Mouse (Mus musculus) cerebellum, postnatal 14 days (tissue): ENCODE measurements around the gene Nudt17.
"Not testable (repeated sequence)": the region's sequence is repeated elsewhere in the genome, so short reads cannot be mapped to it uniquely, and the experiment has no call there.

Source experiments
- DNase-seq, 2 experiments: peaks; one replicate each; pipeline ENCODE4 v3.0.0; 2021; ENCODE audit warnings: mixed read lengths in 2 of 2

The Nudt17 gene

DNA sequence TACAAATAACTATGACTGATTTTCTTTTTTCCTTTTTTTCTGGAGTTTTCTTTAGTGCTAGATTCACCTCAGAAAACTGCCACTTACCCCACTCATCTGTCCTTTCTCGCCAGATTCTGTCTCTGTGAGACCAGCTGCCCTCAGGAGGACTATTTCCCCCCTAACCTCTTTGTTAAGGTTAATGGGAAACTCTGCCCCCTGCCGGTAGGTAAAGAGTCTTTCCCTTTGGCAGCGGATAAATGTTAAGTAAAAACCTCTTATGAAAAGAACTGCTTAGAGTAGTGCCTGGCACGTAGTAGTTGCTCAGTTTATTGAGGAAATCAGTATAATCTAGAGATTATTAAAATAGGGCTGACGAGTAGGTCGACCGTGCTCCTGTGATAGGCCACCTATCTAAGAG is 8.0 kb downstream of the Nudt17 start:
- peak in 1 of 2 experiments; percentile 69 for DNase-seq

DNA sequence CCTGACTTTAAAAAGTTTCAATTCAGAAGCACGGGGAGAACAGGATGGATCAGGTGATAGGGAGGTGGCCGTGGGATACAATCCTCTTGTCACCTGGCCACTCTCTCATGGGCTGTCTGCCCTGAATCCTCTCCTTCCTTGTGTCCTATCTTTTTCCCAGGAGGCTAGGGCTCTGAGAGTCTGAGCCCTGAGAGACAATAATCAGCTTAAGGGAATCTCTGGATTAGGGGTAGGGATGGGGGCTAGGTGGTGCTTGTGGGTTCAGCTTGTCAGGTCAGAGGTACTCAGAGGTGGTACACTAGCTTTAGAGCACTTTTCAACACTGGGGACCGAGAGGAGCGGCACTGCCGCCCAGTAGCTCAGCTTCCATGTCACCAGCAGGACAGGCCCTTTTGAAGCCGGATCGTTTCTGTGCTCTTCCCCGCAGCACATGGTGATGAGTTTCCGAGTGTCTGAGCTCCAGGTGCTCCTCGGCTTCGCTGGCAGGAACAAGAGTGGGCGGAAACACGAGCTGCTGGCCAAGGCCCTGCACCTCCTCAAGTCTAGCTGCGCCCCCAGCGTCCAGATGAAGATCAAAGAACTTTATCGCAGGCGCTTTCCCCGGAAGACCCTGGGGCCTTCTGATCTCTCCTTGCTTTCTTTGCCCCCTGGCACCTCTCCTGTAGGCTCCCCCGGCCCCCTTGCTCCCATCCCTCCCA is 9.2 kb downstream of the Nudt17 start:
- DNase-seq = peak; percentile 42 to 55

DNA sequence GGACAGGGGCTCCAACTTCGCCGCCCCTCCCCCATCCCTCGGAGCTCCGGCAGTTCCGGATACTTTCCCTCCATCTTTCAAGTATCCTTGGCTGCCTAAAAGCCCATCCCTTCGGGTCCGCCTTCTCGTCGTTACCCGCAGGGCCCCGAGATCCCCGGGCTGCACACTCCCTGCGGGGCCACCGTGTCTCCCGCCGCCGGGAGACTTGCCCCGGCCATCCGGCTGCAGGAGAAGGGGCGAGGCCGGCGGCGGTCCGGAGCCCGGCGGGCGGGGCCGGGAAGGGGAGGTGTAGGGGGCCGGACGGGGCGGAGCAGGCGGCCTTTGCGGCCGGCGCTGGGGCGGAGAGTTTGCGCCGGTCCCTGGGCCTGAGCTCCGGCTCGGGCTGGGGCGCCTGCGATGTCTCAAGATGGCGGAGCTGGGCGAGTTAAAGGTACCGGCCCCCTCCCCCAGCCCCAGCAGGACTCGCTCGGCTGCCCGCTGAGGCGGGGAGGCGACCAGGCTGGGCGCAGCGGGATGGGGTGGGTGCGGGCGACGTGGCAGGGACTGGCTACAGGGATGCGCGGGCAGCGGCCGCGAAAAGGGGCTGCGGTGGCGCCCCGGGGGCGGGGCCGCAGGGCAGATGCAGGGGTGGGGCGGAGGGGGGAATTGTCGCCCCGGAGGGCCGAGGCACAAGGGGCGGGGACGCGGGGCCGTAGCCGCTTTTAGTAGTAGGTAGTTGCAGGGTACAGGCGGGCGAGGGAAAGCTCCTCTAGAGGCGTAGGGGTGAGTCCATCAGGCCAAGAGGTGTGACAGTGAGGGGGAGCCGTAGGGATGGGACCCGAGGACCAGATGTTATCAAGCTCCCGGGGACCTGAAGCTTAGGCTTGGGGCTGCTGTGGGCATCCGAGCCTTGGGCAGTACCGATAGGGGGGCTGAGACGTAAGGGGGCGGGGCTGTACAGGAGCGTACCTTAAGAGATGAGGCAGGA is 11.3 kb downstream of the Nudt17 start:
- DNase-seq = peak; percentile 87 to 91

DNA sequence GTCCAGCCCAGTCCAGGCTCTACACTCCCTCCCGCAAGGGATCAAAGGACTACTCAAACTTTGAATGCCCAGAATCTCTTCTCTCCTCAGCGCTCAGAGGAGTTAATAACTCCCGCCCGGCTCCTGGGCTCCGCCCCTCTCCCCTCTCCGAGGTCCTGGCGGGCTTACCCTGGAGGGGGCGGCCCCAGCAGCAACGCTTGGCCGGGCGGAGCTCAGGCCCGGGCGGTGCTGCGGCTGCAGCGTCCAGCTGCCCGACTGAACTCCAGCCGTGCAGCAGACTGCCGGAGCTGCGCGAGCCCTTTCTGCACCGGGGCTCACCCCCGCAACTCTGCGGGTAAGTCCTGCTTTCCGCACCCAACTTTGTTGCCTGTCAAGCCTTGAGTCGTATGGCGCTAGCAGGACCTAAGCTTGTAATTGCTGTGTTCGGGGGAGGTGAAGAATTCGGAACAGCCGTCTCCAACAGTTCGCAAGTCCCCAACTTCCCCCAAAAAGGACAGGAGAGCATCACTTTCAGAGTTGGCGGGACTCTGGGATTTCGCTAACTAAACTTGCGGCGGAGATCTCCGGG is 12.1 kb downstream of the Nudt17 start, which contains the start of gene Pias3:
Gene Pias3, plus strand, starts transcription at position 187 of the 568 bp plus-strand sequence.
- DNase-seq = peak; percentile 50 to 61

DNA sequence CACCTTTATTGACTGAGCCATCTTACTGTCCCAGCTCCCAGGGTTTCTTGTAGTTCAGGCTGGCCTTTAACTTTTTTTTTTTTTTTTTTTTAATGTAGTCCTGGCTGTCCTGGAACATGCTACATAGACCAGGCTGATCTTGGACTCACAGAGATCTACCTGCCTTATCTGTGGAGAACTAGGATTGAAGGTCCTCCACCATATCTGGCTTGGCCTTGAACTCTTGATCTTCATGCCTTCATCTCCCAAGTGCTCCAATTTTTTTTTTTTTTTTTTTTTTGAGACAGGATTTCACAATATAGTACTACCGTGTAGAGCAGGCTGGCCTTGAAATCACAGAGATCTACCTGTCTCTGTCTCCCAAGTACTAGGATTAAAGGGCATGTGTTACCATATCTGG is 14.8 kb downstream of the Nudt17 start:
- DNase-seq = no peak

DNA sequence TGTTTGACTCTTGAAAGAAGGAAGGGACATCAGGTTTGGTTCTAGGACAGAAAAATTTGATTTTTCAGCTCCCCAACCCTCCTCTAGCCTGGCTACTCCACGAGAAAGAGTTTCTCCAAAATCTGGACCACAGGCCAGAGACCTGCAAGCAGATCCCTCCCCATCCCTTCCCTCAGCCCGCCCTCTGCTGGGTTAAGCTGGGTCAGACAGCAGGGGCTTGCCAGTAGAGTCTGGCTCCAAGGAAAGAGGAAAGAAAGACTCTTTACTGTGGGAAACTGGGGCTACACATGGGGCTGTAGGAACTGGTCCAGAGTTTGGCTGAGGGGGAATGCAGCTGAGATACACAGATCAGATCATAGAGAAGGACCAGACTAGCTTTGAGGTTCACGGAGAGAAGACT is 15.9 kb downstream of the Nudt17 start:
- DNase-seq = peak in 1 of 2 experiments; percentile 70

DNA sequence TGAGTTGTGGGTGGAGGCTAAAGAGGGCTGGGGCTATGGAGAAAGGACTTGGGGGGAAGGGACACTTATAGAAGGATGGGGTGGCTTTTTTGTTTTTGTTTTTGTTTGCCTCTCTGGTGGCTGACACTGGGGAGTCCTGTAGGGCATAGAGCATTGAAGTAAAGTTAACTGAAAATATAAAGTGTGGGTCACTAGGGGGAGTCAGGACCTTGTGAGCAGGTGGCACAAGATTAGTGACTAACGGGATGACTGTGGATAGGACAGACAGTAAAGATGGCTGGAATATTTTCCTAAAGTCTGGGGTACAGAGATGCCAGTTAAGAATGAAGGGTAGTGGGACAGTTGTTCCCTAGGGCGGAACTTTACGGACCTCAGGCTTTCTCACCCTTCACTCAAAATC is 18.1 kb downstream of the Nudt17 start:
- no peak for DNase-seq

DNA sequence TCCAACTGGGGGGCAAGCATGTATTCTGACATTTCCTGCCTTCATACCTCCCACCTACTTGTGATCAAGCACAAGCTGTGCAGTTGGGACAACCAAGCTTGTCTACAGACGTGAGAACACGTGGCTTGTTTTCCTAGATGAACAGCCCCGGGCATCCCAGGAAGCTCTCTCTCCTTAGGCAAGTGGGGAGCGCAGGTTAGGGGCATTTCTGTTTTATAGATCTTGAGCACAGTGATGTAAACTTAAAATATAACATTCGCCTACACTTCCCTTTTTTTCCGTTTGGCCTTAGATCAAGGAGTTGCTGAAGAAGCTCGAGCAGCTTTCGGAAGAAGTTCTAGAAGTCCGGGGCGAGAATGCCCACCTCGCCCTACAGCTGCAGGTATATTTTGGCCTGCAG is 19.5 kb downstream of the Nudt17 start:
- no peak for DNase-seq

DNA sequence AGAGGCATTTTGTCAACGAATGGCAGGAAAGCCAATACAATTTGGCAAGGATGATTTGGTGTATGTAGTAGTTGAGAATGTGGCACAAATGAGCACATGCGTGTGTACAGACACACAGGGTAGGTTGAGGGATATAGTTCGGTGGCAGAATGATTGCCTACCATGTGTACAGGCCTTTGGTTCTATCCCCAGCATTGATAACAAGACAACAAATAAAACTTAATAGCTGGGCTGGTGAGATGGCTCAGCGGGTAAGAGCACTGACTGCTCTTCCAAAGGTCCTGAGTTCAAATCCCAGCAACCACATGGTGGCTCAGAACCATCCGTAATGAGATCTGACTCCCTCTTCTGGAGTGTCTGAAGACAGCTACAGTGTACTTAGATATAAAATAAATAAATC is 22.3 kb downstream of the Nudt17 start:
- not testable (repeated sequence) for DNase-seq

DNA sequence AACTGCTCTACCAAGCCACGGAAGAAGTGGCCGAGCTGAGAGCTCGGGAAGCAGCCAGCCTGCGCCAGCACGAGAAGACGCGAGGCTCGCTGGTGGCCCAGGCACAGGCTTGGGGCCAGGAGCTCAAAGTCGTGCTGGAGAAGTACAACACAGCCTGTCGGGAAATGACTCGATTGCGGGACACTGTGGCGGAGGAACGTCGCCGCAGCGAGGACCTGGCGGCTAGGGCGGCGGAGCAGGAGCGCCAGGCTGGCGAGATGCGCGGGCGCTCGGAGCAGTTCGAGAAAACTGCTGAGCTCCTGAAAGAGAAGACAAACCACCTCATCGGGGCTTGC is 23.6 kb downstream of the Nudt17 start:
- DNase-seq = peak in 1 of 2 experiments; percentile 35

DNA sequence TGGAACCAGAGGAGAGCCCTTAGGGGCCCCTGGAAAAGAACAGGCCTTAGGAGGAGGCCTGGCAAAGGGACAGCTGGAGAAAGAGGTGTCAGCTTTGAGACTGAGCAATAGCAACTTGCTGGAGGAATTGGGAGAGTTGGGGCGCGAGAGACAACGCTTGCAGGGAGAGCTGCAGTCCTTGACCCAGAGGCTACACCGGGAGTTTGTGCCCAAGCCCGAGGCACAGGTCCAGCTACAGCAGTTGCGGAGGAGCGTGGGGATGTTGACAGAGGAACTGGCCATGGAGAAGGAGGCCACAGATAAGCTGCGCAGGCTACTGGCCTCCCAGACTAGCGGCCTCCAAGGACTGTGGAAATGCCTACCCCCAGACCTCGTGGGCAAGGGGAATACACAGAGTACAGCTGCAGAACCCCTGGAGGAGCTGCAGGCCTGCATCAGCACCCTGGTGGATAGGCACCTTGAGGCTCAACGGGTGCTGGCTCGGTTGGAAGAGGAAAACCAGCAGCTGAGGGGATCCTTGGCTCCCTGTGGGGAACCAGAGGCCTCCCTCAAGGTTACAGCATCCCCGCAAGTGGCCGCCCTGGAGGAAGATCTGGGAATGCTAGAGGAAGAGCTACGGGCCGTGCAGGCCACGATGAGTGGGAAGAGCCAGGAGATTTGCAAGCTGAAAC is 24.1 kb downstream of the Nudt17 start:
- no peak for DNase-seq

DNA sequence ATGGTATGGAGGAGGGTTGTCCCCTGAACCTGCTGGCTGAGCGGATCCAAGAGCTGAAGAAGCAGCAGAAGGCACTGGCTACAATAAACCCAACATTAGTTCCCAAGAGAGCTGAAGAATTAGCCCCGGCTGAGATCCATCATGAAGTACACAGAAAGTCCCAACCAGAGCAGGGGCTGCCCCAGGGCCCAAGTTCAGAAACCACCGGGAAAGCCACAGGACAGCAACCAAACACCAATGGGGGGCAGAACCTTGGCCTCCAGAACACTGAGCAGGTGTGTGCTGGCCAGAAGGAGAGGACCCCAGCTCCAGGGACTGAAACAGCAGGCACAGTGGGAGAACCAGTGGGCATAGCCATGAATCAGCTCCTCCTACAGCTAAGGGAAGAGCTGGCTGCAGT is 24.9 kb downstream of the Nudt17 start:
- DNase-seq = no peak

DNA sequence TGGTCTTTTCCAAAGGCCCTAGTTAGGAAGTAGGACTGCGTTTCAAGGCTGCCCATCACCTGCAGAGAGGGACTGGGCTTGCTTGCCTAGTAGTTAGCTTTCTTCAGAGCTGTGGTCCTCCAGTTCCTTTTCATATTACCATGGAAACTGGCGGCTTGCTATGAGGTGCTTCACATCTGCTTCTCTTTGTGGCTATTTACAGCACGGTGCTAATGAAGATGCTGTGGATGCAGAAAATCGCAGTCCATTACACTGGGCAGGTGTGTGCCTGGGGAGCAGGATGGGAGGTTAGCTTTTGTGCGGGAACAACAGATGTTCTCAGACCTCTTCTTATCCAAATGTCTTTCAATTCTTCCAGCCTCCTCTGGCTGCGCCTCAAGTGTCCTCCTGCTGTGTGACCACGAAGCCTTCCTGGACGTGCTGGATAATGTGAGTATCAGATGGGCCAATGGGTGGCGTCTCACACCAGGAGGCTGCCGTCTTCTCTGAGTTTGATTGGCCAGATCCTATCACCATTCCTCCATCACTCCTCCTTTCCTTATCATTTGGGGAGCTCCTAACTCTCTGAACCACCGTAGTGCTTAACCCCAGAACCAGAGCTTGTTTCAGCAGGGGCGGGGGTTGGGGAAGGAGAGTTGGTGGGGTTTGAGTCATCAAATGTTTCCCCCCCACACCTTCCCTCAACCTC is 27.9 kb downstream of the Nudt17 start:
- DNase-seq = no peak

DNA sequence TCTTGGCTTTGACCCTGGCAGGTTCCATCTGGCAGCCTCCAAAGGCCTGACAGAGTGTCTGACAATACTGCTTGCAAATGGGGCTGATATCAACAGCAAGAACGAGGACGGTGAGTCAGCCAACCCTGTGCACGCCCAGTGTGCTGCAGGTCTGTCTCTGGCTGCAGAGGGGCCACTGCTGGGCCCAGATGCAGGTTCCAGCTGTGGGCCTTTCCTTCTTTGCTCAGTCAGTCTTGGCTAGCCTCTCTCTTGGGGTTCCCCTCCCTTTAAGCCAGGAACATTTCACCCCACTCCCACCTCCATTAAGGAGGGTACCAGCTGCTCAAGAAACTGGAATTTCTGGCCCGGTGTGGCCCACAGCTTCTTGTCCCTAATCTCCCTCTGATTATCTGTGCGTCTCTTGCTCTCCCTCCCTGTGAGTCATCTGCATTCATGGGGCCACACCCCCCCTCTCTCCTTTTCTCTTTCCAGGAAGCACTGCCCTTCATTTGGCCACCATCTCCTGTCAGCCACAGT is 29.1 kb downstream of the Nudt17 start:
- DNase-seq = no peak

DNA sequence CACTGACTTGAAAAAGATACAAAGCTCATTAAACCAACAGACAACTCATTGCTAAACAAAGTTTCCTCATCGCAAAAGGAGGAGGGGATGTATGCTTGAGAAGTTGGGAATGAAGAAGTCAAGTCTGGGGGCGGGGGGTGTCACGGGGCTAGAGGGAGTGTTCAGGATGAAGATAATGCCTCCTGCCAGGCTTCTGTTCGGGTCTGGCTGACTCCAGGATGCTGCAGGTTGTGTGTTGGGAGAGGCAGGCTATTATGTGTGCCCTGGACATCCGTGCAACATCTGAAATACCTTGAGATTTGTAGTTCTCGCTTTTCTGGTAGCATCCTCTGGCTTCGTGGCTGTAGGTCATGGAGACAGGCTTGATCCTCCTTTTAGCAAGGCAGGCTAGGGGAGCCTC is 29.9 kb downstream of the Nudt17 start:
- DNase-seq = no peak

DNA sequence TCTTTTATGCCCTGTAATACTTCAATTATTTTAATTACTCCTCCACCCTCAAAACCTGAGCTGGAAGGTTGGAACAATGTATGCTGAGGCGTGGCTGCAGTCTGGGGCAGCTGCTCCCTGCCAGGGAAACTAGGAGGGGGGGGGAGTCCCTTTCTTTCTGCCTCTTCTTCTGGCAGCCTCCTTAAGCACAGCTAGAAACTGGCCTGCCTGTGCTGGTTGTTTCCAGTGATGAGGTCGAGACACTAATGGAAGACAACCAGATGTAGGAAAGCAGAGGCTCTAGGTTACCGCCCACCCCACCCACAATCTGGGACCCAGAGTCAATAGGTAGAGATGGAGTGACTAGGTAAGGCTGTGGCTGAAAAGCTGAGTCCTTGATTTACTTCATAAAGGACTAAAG is 32.7 kb downstream of the Nudt17 start:
- DNase-seq = no peak

DNA sequence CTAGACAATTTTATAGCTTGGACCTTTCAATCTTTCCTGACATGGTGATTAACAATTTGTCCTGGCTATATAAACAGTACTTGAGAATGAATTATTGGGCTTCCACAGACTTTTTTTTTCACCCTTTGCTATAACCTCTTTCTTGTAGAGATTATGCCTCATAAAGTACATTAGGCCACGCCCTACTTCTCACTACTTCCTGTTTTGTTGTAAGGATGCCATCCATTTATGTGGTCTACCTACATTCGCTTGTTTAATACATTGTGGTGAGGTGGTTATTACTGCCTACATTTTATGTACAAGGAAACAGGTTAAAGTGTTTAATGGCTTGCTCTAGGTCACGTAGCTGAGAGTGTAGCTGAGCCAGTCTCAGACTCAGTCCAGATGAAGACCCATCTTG is 33.2 kb downstream of the Nudt17 start:
- DNase-seq = no peak

DNA sequence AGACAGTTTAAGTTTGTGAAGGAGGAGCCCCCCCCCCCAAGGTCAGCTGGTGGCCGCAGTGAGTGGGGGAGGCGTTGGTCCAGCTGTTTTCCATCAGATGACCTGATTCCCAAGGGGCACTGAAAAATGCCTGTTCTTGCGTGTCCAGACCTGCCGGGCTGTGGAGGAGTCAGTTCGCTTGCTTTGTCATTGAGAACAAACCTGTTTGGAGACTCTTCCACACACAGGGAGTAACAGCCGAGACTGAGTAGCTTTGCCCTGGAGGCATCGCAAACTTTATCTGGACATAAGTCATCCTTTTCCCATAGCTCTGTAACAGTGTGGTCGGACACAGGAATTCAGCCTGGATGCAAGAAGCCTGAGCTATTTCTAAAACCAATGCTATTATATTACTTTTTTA is 33.9 kb downstream of the Nudt17 start:
- no peak for DNase-seq

DNA sequence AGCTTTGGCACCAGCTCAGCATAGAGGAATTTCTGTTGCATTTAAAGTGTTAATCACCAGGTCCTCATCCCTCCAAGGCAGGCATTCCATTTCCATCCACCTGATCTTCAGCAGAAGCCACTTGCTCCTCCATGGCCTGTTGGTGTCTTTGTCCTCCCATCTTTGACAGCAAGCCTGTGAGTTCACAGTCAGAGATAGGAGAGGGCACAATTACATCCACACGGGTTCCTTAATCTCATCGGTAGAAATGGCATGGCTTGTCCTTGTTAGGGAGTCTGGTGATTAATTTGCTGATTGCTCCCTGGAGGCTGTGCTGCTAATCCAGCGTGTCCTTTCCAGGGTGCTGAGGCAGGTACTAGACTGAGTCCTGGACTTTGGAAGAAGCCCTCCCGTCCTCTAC is 34.8 kb downstream of the Nudt17 start:
- no peak for DNase-seq

DNA sequence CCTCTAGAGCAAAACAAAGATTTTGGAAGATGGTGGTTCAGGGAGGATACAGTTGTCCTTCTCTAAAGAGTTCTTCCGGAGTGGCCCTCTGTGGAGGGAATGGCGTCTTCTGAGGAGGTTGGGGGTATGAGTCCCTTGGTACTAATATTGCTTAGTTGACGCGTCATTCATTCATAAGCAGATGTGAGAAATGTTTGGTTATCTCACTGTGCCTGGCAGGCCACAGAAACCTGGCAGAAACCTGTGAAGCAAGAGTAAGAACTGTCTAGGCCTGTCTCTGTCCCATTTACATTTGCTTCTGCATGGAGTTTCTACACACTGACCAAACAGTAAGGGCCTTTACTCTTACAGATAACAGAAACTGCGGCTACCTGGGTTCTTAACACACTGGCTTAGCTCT is 36.8 kb downstream of the Nudt17 start:
- no peak for DNase-seq

DNA sequence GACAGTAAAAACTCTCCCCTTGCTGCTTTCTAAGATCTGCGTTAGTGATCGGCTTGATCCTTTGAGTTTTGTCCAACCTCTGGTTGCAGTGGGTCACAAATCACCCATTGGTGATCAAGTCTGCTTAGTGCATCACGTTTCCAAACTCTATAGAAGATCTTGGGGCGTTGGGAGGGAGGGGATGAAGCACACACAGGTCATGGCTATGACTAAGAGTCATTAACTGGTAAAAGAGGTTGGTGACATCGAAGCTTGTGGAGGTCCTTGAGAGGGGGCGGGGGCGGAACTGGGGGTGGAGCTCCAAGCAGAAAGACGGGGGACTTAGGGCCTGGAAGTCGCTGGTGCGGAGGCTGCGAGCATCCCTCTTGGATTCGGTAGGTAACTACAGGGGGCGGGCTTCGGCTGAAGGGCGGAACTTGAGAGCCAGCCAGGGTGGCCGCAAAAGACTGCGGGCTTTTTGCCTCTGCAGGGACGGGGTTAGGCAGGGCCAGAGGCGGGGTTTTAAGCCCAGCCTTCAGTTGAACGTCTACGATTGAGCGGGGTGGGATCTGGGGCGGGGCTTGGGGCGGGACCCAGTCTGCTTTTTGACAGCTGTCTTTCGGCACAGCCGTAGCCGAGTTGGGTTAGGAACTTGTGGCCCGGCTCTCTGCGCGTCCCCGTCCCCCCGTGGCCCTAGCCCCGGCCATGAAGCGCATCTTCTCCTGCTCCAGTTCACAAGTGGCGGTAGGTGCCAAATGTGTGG is 38.5 kb downstream of the Nudt17 start, which contains the start of gene Ankrd35:
Gene Ankrd35, plus strand, starts transcription at position 405 of the 742 bp plus-strand sequence.
- peak; percentile 83 to 89 for DNase-seq
